Mouse (Mus musculus): Measurements from ENCODE around the gene 4922502D21Rik. TPM values are rescaled to one million over a fixed set of nuclear protein-coding genes. Genes with fewer than 3 reads are reported as not detected.
"Not testable (repeated sequence)": the region's sequence is repeated elsewhere in the genome, so short reads cannot be mapped to it uniquely, and the experiment has no call there.

The 4922502D21Rik gene
- polyA plus RNA-seq, 1 experiment from 2014 or later, result not detected

DNA sequence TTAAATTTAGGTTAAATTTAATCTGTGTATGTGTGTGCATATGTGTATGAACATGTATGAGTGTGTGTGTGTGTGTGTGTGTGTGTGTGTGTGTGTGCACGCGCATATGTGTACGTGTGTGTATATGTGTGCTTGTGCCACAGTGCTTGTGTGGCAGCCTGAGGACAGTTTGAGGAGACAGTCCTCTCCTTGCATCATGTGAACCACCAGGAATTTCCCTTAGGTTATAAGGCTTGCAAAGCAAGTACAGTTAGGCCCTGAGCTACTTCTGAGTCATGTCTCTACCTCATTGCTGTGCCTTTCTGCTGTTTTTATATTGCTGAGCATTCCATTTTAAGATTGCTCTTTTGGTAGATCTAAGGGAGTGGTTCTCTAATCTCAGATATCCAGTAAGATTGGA lies 19.5 kb upstream of the 4922502D21Rik start:
- H3K4me2 ChIP-seq (ENCODE audit: low read length), result no peak overlapping the region
- H3K9ac ChIP-seq (ENCODE audit: low read depth, low read length), result no peak overlapping the region
- no peaks in the 10 kb centered on the region; the same call in 1 of the 2 replicates for H3K9me3 ChIP-seq (ENCODE audit: control insufficient read depth, low read length)
- no peak for ATAC-seq
- no peaks in the 10 kb centered on the region for H3K36me3 ChIP-seq (ENCODE audit: control insufficient read depth, insufficient read depth, low read length)
- no peaks in the 10 kb centered on the region for H3K27me3 ChIP-seq (replicated peaks; ENCODE audit: control insufficient read depth, insufficient read depth, low read length)
- no peaks in the 10 kb centered on the region for H3K4me1 ChIP-seq (ENCODE audit: control insufficient read depth, insufficient read depth, low read depth, low read length)
- no peak overlapping the region for H3K4me3 ChIP-seq (ENCODE audit: low read length)
- no peak overlapping the region for H3K27ac ChIP-seq (ENCODE audit: low read depth, low read length)
- 92% methylated on average over 3 of the region's 3 CpGs for WGBS

DNA sequence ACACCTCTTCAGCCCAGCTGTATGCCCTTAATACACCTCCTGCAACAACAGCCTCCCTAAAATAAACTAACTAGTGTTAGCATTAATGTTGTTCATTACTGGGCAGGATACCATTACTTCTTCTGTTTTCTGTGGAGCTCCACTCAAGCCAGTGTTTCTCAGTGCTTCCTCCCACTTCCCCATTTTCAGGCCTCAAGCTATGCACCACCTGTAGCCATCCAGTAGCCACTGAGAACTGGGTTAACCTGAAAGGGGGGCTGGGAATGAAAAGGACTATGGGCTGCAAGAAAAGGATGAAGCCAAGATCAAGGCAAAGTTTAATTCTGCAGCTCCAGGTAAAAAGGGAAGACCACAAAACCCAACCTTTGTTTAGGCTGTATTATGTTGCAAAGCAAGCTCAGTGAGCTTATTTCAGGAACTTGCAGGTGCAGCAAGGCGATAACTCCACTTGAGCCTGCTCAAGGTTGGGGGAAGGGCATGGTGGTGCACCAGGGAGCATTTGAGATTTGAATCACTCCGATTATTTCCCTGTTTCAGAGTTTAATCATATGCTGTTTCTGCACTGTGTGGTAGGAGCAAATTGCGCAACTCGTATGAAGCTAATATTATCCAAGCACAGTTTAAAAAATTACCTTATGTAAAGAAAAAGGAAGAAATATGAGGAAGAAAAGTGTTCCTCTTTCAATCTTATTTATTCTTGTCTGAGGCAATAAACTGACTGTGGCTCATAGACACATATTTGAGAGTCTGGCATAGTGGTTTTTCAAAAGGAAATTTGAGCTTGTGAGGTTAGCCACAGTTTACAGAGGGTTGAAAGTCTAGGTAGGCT lies 18.1 kb upstream of the 4922502D21Rik start:
- ATAC-seq, result no peak
- no peaks in the 10 kb centered on the region; the same call in 1 of the 2 replicates for H3K9me3 ChIP-seq (ENCODE audit: control insufficient read depth, low read length)
- H3K4me1 ChIP-seq (ENCODE audit: control insufficient read depth, insufficient read depth, low read depth, low read length), result no peaks in the 10 kb centered on the region
- 54% methylated on average over 4 of the region's 4 CpGs for WGBS
- no peak overlapping the region for H3K27ac ChIP-seq (ENCODE audit: low read depth, low read length)
- H3K9ac ChIP-seq (ENCODE audit: low read depth, low read length), result no peak overlapping the region
- no peak overlapping the region for H3K4me2 ChIP-seq (ENCODE audit: low read length)
- H3K36me3 ChIP-seq (ENCODE audit: control insufficient read depth, insufficient read depth, low read length), result no peaks in the 10 kb centered on the region
- H3K4me3 ChIP-seq (ENCODE audit: low read length), result no peak overlapping the region
- H3K27me3 ChIP-seq (replicated peaks; ENCODE audit: control insufficient read depth, insufficient read depth, low read length), result no peaks in the 10 kb centered on the region

DNA sequence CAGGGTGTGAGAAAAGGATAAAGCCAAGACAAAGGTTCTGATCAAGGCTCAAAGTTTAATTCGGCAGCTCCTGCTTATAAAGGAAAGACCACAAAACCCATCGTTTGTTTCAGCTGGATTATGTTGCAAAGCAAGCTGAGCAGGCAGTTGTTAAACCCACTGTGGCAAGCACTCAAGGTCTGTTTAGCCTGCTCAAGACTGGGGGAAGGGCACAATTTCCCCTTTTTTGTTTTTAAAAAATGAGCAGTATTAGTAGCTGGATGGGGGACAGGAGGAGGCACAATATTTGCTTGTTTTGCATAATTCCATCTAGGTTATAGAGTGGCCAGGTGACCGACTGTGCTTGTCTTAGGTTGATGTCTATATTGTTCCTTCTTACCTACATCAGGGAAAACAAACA lies 12.8 kb upstream of the 4922502D21Rik start:
- Histone ChIP-seq H3K9ac (ENCODE audit: low read depth, low read length) (no peak overlapping the region), H3K27me3 (replicated peaks; ENCODE audit: control insufficient read depth, insufficient read depth, low read length) (no peaks in the 10 kb centered on the region), H3K4me3 (ENCODE audit: low read length) (no peak overlapping the region), H3K9me3 (ENCODE audit: control insufficient read depth, low read length) (no peaks in the 10 kb centered on the region; the same call in 1 of the 2 replicates), H3K4me1 (ENCODE audit: control insufficient read depth, insufficient read depth, low read depth, low read length) (no peaks in the 10 kb centered on the region), H3K36me3 (ENCODE audit: control insufficient read depth, insufficient read depth, low read length) (no peaks in the 10 kb centered on the region), H3K27ac (ENCODE audit: low read depth, low read length) (no peak overlapping the region), H3K4me2 (ENCODE audit: low read length) (no peak overlapping the region)
- ATAC-seq, result no peak
- 76% methylated on average over 3 of the region's 3 CpGs for WGBS

DNA sequence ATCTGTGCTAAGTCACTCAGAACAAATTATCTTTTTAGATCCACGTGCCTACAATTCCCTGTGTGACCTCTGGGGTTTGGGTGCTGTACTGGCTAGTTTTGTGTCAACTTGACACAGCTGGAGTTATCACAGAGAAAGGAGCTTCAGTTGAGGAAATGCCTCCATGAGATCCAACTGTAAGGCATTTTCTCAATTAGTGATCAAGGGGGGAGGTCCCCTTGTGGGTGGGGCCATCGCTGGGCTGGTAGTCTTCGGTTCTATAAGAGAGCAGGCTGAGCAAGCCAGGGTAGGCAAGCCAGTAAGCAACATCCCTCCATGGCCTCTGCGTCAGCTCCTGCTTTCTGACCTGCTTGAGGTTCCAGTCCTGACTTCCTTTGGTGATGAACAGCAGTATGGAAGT lies 10.8 kb upstream of the 4922502D21Rik start, which contains the start of gene Clec12a:
TSS of gene Clec12a (plus strand) at position 301 of the 400 bp plus-strand sequence.
- H3K9ac ChIP-seq (ENCODE audit: low read depth, low read length); H3K36me3 ChIP-seq (ENCODE audit: control insufficient read depth, insufficient read depth, low read length); ATAC-seq; H3K9me3 ChIP-seq (ENCODE audit: control insufficient read depth, low read length); H3K4me1 ChIP-seq (ENCODE audit: control insufficient read depth, insufficient read depth, low read depth, low read length); H3K27ac ChIP-seq (ENCODE audit: low read depth, low read length); H3K4me3 ChIP-seq (ENCODE audit: low read length); H3K4me2 ChIP-seq (ENCODE audit: low read length); H3K27me3 ChIP-seq (replicated peaks; ENCODE audit: control insufficient read depth, insufficient read depth, low read length): not testable (repeated sequence)
- WGBS, result 94% methylated on average over 4 of the region's 4 CpGs

DNA sequence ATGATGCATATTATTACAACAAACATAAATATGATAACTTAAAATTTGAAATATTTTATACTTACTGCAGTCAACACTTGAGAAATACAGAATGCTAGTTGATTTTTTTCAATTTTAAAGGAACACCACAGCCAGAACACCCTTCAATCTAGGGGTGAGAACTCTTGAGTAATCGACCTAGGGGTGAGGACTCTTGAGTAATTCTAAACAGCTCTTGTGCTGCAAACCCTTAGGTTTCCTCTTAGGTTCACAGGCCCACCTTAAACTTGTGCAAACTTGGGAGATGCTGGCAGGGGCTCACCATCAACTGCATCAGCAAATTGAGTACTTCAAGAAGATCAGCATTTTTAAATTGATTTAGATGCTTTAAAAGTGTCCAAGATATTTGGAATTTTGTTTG lies 6.2 kb upstream of the 4922502D21Rik start:
- no peak for ATAC-seq
- no peaks in the 10 kb centered on the region for H3K27me3 ChIP-seq (replicated peaks; ENCODE audit: control insufficient read depth, insufficient read depth, low read length)
- WGBS, result 83% methylated on average over 1 of the region's 1 CpGs
- no peaks in the 10 kb centered on the region for H3K36me3 ChIP-seq (ENCODE audit: control insufficient read depth, insufficient read depth, low read length)
- no peak overlapping the region for H3K4me2 ChIP-seq (ENCODE audit: low read length)
- no peak overlapping the region for H3K27ac ChIP-seq (ENCODE audit: low read depth, low read length)
- no peaks in the 10 kb centered on the region for H3K9me3 ChIP-seq (ENCODE audit: control insufficient read depth, low read length)
- no peak overlapping the region for H3K9ac ChIP-seq (ENCODE audit: low read depth, low read length)
- H3K4me1 ChIP-seq (ENCODE audit: control insufficient read depth, insufficient read depth, low read depth, low read length), result no peaks in the 10 kb centered on the region
- H3K4me3 ChIP-seq (ENCODE audit: low read length), result no peak overlapping the region

DNA sequence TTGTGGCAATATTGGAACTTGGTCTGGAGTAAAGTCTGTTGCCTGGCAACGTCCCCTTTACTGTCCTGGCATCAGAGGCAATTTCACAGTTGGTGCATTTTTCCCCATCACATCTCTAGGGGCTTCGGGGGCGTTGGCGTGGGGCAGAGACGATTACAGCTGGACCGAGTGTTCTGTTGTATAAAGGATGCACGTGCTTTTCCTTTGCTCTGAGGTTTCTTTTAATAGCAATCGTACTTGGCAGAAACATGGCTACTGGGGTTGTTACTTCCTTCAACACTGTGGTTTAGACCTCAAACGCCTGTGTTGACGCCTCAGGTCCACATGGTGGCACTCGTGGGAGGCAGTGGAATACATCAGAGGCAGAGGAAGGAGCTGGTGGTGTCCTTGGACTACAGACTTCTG lies 2.1 kb upstream of the 4922502D21Rik start:
- Histone ChIP-seq H3K36me3 (ENCODE audit: control insufficient read depth, insufficient read depth, low read length) (no peaks in the 10 kb centered on the region), H3K9ac (ENCODE audit: low read depth, low read length) (no peak overlapping the region), H3K27me3 (replicated peaks; ENCODE audit: control insufficient read depth, insufficient read depth, low read length) (no peaks in the 10 kb centered on the region), H3K27ac (ENCODE audit: low read depth, low read length) (0 out of 2 replicates have a peak overlapping the region, but pooled peaks have one; percentile 29), H3K4me3 (ENCODE audit: low read length) (peak overlapping the region; percentile 26; the same call in 1 of the 2 replicates), H3K4me2 (ENCODE audit: low read length) (peak overlapping the region; percentile 51), H3K4me1 (ENCODE audit: control insufficient read depth, insufficient read depth, low read depth, low read length) (no peaks in the 10 kb centered on the region), H3K9me3 (ENCODE audit: control insufficient read depth, low read length) (no peaks in the 10 kb centered on the region)
- ATAC-seq, result peak; percentile 95
- 29% methylated on average over 11 of the region's 11 CpGs for WGBS

DNA sequence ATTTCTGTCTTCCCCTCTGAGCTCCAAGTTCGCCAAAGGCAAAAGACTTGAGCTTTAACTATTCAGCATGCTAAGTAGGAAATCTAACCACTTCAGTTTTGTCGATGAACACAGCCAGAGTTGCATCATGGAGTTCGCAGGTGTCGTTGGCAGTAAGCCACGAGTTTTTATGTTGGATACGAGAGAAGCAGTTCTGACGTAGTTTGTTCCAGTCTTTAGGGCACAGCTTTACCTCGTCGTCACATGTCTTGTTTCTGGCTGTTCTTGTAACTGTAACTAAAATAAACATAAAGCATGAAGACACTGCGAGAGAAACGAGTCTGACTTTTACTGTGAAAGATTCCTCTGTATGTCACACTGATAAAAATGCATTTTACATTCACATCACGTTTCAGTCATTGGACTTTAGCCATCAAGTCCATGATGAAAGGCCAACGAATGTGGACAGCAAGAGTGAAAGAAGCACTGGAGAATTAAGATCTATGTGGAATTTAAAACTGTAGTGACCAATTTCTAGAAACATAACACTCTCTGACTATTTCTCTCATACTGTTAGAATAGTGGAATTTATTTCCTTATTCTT lies 4.9 kb downstream of the 4922502D21Rik start:
- 64% methylated on average over 13 of the region's 13 CpGs for WGBS
- peak overlapping the region; percentile 12; the same call in 1 of the 2 replicates for H3K4me3 ChIP-seq (ENCODE audit: low read length)
- H3K27ac ChIP-seq (ENCODE audit: low read depth, low read length), result no peak overlapping the region
- H3K4me2 ChIP-seq (ENCODE audit: low read length), result peak overlapping the region; percentile 26
- ATAC-seq, result no peak
- no peaks in the 10 kb centered on the region for H3K36me3 ChIP-seq (ENCODE audit: control insufficient read depth, insufficient read depth, low read length)
- no peaks in the 10 kb centered on the region for H3K9me3 ChIP-seq (ENCODE audit: control insufficient read depth, low read length)
- no peaks in the 10 kb centered on the region for H3K27me3 ChIP-seq (replicated peaks; ENCODE audit: control insufficient read depth, insufficient read depth, low read length)
- no peak overlapping the region for H3K9ac ChIP-seq (ENCODE audit: low read depth, low read length)
- H3K4me1 ChIP-seq (ENCODE audit: control insufficient read depth, insufficient read depth, low read depth, low read length), result no peaks in the 10 kb centered on the region

DNA sequence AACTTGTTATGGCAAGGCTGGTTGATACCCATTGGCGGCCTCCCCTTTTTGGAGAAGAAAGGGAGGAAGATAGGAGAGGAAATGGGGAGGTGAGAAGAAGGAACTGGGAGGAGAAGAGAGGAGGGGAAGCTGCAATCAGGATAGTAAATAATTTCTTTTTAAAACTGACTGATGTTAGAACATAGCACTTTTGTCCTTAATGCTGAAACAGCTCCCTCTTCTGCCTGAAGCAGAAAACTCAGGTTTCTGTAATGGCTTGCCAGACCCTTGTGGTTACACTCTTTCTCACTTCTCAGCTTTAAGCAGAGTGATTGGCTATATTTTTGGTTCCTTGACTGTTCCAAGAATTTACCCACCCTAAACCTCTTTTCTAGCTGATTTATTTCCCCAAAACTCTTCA lies 5.6 kb downstream of the 4922502D21Rik start:
- WGBS, result 70% methylated on average over 1 of the region's 1 CpGs
- H3K4me3 ChIP-seq (ENCODE audit: low read length), result no peak overlapping the region
- no peaks in the 10 kb centered on the region for H3K27me3 ChIP-seq (replicated peaks; ENCODE audit: control insufficient read depth, insufficient read depth, low read length)
- no peaks in the 10 kb centered on the region for H3K4me1 ChIP-seq (ENCODE audit: control insufficient read depth, insufficient read depth, low read depth, low read length)
- no peak overlapping the region for H3K9ac ChIP-seq (ENCODE audit: low read depth, low read length)
- no peaks in the 10 kb centered on the region for H3K9me3 ChIP-seq (ENCODE audit: control insufficient read depth, low read length)
- H3K36me3 ChIP-seq (ENCODE audit: control insufficient read depth, insufficient read depth, low read length), result no peaks in the 10 kb centered on the region
- ATAC-seq, result no peak
- no peak overlapping the region for H3K27ac ChIP-seq (ENCODE audit: low read depth, low read length)
- no peak overlapping the region; the same call in 1 of the 2 replicates for H3K4me2 ChIP-seq (ENCODE audit: low read length)

DNA sequence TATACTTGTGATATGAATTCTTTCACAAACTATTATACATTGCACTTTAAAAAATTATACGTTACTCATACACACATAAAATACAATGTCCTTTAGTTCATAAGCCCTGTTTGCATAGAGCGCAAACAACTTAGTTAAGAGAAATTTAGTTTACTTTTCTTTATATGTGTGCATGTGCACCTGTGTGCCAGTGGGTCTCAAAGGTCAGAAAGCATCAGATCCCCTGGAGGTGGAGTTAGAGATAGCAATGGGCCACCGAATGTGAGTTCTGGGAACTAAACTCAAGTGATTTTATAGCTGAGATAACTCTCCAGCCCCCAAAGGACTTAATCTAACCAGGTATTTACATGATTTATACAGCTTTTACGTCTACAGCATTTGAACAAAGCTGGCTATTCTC lies 12.3 kb downstream of the 4922502D21Rik start:
- H3K4me3 ChIP-seq (ENCODE audit: low read length), result no peak overlapping the region
- no peak overlapping the region for H3K4me2 ChIP-seq (ENCODE audit: low read length)
- H3K27me3 ChIP-seq (replicated peaks; ENCODE audit: control insufficient read depth, insufficient read depth, low read length), result no peaks in the 10 kb centered on the region
- H3K27ac ChIP-seq (ENCODE audit: low read depth, low read length), result no peak overlapping the region
- no peak overlapping the region for H3K9ac ChIP-seq (ENCODE audit: low read depth, low read length)
- no peaks in the 10 kb centered on the region for H3K9me3 ChIP-seq (ENCODE audit: control insufficient read depth, low read length)
- H3K36me3 ChIP-seq (ENCODE audit: control insufficient read depth, insufficient read depth, low read length), result no peaks in the 10 kb centered on the region
- no peak for ATAC-seq
- H3K4me1 ChIP-seq (ENCODE audit: control insufficient read depth, insufficient read depth, low read depth, low read length), result no peaks in the 10 kb centered on the region
- whole genome bisulfite sequencing, result 77% methylated on average over 4 of the region's 4 CpGs

Measured in hindbrain, embryonic 16.5 days (tissue).